Mouse (Mus musculus): ENCODE measurements around the gene Kptn. TPM values are rescaled to one million over a fixed set of nuclear protein-coding genes. Genes with fewer than 3 reads are reported as not detected.

Kptn gene
- polyA plus RNA-seq, 1 experiment from 2014 or later, result 28.8 TPM

DNA sequence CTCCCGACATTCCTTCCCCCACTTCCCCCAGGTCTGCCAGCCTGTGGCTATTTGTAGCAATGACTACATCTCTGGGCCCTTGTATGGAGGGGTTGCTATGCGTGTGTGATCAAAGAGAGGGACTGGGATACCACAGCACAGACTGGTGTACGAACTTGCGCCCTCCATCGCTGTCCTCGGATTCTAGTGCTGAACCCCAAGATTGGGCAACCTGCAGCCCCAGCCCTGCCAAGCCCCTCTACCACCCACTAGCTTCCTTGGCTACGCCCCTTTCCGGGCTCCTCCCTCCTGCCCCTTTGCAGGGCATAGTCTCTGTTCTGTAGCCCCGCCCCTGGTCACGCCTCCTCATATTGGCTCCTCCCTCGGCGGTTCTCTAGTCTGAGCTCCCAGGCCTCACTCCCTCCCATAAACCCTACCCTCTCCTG, 9.7 kb downstream of the Kptn start, which contains the start of gene Slc8a2:
Gene Slc8a2 (plus strand): TSS at position 406 of the 425 bp plus-strand sequence.
- peaks cover 47% of the 10 kb centered on the region for H3K4me1 ChIP-seq
- WGBS, result 2% methylated on average over 12 of the region's 12 CpGs

DNA sequence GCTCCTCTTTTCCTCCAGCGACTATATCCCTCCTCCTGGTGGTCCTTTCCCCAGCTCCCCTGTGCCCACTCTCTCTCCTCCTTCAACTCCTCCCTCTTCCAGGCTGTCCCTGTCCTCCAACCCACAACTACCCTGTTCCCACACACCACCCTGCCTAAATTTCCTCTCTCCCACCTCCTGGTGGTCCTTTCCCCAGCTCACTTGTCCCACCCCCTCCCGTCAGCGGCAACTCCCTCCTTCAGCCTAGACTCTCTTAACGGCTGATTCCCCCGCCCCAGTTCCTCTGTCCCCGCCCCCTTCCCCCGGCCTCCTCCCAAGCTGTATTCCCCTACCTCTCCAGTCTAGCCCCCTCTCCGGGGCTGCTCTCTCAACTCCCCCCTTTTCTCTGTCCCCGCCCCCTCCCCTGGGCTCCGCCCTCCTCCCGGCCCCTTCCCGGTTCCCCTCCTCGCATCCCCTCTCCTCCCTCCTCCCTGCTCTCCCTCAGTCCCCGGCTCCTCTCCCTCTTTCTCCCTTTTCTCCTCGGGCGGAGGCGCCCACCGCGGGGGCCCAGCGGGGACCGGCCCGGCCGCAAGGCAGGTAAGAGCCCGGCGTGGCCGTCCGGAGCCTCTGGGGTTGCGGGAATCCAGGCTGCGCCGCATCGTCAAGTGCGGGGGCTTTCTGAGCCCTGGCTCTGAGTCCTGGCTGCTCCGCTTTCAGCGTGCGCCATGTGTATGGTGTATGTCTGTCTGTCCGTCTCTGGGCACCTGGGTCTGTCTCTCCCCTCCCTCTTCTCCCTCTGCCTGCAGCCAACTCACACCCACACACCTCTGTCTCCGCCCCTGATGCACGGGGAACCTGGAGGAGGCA, 10.4 kb downstream of the Kptn start:
- under 1% methylated on average over 38 of the region's 38 CpGs for WGBS
- peak overlapping the region; percentile 91 for H3K27ac ChIP-seq (replicated peaks)
- H3K4me3 ChIP-seq, result peak overlapping the region; percentile 86
- no peaks in the 10 kb centered on the region for H3K9me3 ChIP-seq (replicated peaks)
- DNase-seq (ENCODE audit: low spot score), result peak; percentile 89
- H3K4me1 ChIP-seq, result peaks cover 49% of the 10 kb centered on the region
- peaks cover 16% of the 10 kb centered on the region for H3K36me3 ChIP-seq
- peaks cover 19% of the 10 kb centered on the region for H3K27me3 ChIP-seq (ENCODE audit: low read depth, poor library complexity, severe bottlenecking)

More for the DNA sequence above, 9.7 kb downstream of the Kptn start, which contains the start of gene Slc8a2:
- no peaks in the 10 kb centered on the region for H3K9me3 ChIP-seq (replicated peaks)
- peaks cover 14% of the 10 kb centered on the region for H3K36me3 ChIP-seq
- H3K4me3 ChIP-seq, result peak within 1 kb of the TSS; percentile 86
- peaks cover 19% of the 10 kb centered on the region for H3K27me3 ChIP-seq (ENCODE audit: low read depth, poor library complexity, severe bottlenecking)
- H3K27ac ChIP-seq (replicated peaks), result peak within 1 kb of the TSS; percentile 91
- DNase-seq (ENCODE audit: low spot score), result peak; percentile 87

DNA sequence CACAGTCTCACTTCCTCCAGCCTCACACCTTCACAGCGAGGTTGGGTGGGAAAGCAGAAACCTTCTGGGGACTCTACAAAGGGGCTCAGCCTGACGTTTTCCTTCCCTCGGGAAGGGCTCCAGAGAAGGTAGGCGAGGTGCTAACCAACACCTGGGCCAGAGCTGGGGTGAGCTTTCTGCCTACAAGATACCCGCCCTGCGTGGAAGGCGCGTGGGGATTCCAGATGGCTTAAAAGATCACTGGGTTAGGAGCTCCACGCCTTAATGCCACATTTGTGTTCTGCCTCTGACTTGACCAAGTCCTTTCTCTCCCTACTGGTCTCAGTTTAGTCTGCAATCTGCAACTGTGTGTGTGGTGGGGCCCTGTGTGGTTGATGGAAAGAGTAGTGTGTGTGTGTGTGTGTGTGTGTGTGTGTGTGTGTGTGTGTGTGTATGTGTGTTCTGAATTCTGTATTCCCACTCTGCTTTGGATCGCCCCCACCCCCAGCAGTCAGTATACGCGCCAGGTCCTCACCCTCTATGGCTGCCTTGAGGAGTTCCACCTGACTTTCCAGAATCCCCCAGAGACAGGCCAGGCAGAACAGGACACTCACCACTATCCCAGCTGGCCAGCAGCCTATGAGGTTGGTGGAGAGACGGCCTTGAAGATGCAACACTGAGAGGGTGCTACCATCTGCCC, 11.4 kb downstream of the Kptn start:
- Histone ChIP-seq H3K4me1 (peaks cover 49% of the 10 kb centered on the region), H3K27me3 (ENCODE audit: low read depth, poor library complexity, severe bottlenecking) (peaks cover 19% of the 10 kb centered on the region), H3K9me3 (replicated peaks) (no peaks in the 10 kb centered on the region), H3K27ac (replicated peaks) (peak overlapping the region; percentile 14), H3K4me3 (peak overlapping the region; percentile 86), H3K36me3 (peaks cover 13% of the 10 kb centered on the region; the same call in 1 of the 2 replicates)
- DNase-seq (ENCODE audit: low spot score), result no peak
- WGBS, result 43% methylated on average over 13 of the region's 13 CpGs

DNA sequence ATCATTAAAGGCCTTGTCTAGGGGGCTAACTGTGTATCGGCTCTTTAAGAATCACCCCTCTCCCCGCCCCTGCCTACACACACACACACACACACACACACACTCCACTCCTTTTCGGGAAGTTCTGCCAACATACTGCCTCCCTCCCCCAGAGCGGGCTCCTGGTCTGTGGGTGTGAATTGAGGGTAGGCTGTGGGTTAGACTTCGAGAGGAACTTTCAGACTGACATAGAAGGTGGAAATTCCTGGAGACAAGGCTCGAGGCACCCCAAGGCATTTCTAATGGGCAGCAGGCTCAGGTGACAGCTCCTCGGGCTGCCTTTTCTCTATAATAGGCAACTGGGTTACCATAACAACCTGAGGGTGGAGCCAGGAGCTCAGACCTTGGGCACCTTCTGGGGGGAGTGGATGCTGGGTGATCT, 12.5 kb downstream of the Kptn start:
- Histone ChIP-seq H3K27ac (replicated peaks) (no peak overlapping the region), H3K27me3 (ENCODE audit: low read depth, poor library complexity, severe bottlenecking) (peaks cover 19% of the 10 kb centered on the region), H3K36me3 (peaks cover 9% of the 10 kb centered on the region; the same call in 1 of the 2 replicates), H3K4me1 (peaks cover 49% of the 10 kb centered on the region), H3K4me3 (peak overlapping the region; percentile 21; the same call in 1 of the 2 replicates), H3K9me3 (replicated peaks) (no peaks in the 10 kb centered on the region)
- WGBS, result 22% methylated on average over 7 of the region's 7 CpGs
- DNase-seq (ENCODE audit: low spot score), result no peak

DNA sequence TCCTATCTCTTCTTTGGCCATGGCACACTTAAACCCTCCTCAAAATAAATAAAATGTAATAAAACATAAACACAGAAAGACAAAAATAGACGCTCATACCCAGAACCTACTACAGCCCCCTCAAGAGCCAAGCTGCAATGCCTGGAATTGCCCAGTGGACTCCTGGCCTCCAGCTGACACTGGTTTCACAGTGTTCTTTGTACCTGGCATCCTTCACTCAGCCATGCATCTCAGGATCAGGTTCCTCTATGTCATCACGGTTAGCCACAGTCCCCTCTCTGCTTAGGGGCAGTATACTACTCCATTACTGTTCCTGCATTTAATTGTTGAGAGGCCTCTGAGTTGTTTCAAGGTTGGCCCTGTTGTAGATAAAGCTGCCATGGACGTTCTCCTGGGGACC, 13.2 kb downstream of the Kptn start:
- DNase-seq (ENCODE audit: low spot score), result no peak
- Histone ChIP-seq H3K4me1 (peaks cover 49% of the 10 kb centered on the region), H3K9me3 (replicated peaks) (no peaks in the 10 kb centered on the region), H3K27me3 (ENCODE audit: low read depth, poor library complexity, severe bottlenecking) (peaks cover 19% of the 10 kb centered on the region), H3K36me3 (peaks cover 6% of the 10 kb centered on the region; the same call in 1 of the 2 replicates), H3K4me3 (no peak overlapping the region), H3K27ac (replicated peaks) (no peak overlapping the region)
- WGBS, result 83% methylated on average over 3 of the region's 3 CpGs

DNA sequence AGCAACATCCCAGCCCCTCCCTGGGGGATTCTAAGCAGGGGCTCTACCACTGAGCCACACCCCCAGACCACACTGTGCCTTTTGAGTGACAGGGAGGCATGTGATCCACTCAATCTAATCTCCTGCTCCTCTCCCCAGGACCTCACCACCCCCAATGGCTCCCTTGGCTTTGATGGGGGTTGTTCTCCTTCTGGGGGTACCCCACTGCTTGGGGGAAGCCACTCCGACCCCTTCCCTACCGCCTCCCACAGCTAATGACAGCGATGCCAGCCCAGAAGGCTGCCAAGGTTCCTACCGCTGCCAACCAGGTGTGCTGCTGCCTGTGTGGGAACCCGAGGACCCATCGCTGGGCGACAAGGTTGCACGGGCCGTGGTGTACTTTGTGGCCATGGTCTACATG, 14.0 kb downstream of the Kptn start:
- no peak for DNase-seq (ENCODE audit: low spot score)
- peaks cover 19% of the 10 kb centered on the region for H3K27me3 ChIP-seq (ENCODE audit: low read depth, poor library complexity, severe bottlenecking)
- H3K4me1 ChIP-seq, result peaks cover 49% of the 10 kb centered on the region
- WGBS, result 90% methylated on average over 9 of the region's 9 CpGs
- no peak overlapping the region for H3K4me3 ChIP-seq
- H3K27ac ChIP-seq (replicated peaks), result no peak overlapping the region
- H3K9me3 ChIP-seq (replicated peaks), result no peaks in the 10 kb centered on the region
- H3K36me3 ChIP-seq, result peaks cover 6% of the 10 kb centered on the region; the same call in 1 of the 2 replicates

DNA sequence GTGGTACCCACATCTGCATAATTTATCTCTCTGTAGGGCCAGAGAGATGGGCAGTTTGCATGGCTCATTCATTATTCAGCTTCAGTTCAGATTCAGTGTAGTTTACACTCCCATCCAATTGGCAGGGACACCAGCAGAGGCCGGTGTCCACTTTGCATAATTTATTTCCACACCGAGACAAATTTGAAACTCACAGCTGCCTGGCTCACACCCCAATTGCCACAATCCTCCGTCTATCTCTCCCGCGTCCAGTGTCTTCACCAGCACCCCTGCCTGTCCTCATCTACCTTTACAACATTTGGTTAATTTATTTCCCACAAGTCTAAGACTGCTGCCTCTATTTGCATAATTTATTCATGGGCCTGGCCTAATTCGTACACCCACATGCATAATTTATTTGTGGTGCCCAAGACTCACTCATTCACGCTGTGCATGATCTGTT, 15.3 kb downstream of the Kptn start:
- Histone ChIP-seq H3K4me3 (no peak overlapping the region), H3K36me3 (peaks cover 6% of the 10 kb centered on the region; the same call in 1 of the 2 replicates), H3K27me3 (ENCODE audit: low read depth, poor library complexity, severe bottlenecking) (peaks cover 19% of the 10 kb centered on the region), H3K27ac (replicated peaks) (no peak overlapping the region), H3K9me3 (replicated peaks) (no peaks in the 10 kb centered on the region), H3K4me1 (peaks cover 36% of the 10 kb centered on the region)
- no peak for DNase-seq (ENCODE audit: low spot score)
- 77% methylated on average over 7 of the region's 7 CpGs for WGBS

DNA sequence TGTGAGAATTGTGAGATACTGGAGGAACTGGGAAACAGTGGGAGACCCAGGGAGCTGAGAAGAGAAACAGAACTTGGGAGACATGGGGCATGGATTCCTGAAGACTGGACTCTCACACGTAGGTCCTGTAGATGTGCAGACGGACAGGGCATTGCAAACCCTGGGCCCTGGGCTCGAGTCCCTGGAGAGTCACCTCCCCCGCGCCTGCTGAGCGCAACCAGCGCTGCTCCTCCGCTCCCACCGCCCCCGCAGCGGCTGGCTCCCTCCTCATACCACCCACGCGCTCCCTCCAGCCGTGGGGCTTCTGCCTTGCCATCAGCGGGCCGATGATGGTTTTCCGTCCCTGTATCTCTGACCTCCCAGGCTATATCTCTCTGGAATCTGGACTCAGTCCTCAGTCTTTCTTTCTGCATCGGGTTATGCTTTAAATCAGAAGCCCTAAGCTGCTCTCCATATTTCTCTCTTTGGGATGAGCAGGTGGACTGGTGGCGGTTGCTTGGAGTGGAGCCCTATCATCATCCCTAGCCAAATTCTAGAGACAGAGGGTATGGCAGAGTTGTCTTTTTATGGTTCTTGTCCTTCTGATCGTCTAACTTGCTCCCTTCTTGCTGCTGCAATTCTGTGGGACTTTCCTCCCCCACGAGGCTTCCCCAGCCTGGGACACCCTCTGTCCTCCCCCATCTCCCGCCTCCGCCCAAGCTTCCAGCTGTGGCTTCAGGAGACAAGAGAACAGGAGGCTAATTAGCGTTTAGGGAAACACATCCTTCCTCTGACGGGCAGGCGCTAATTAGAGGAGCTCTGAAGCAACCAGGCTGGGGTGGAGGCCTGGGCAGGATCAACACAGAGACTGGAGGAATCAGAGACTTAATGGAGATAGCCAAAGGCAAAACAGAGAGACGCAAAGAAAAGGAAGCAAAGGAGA, 27.1 kb downstream of the Kptn start:
- Histone ChIP-seq H3K9me3 (replicated peaks) (no peaks in the 10 kb centered on the region), H3K27ac (replicated peaks) (no peak overlapping the region), H3K36me3 (peaks cover 9% of the 10 kb centered on the region), H3K4me1 (no peaks in the 10 kb centered on the region), H3K27me3 (ENCODE audit: low read depth, poor library complexity, severe bottlenecking) (peaks cover 15% of the 10 kb centered on the region), H3K4me3 (no peak overlapping the region)
- DNase-seq (ENCODE audit: low spot score), result no peak
- 32% methylated on average over 26 of the region's 27 CpGs for WGBS

DNA sequence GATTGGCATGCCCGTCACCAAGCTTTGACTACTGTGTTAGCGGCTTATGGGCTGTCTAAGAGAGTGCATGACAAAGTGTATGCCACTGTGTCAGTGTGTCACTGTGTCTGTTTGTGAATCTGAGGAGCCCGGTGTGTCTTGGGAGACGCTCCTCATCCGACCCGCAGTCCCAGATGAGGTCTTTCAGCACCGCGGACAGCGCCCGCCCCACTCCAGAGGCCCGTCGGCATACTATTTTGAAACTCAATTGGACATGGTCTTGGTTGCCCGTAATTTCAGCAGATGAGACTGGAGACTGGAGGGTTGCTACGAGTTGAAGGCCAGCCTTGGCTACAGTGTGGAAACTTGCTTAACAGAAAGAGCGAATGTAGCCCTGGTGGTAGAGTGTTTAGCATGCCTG, 27.9 kb downstream of the Kptn start:
- H3K4me3 ChIP-seq, result no peak overlapping the region
- no peaks in the 10 kb centered on the region for H3K9me3 ChIP-seq (replicated peaks)
- DNase-seq (ENCODE audit: low spot score), result peak; percentile 59
- WGBS, result 15% methylated on average over 15 of the region's 15 CpGs
- no peaks in the 10 kb centered on the region for H3K4me1 ChIP-seq
- peaks cover 9% of the 10 kb centered on the region for H3K36me3 ChIP-seq
- H3K27ac ChIP-seq (replicated peaks), result no peak overlapping the region
- H3K27me3 ChIP-seq (ENCODE audit: low read depth, poor library complexity, severe bottlenecking), result peaks cover 15% of the 10 kb centered on the region

DNA sequence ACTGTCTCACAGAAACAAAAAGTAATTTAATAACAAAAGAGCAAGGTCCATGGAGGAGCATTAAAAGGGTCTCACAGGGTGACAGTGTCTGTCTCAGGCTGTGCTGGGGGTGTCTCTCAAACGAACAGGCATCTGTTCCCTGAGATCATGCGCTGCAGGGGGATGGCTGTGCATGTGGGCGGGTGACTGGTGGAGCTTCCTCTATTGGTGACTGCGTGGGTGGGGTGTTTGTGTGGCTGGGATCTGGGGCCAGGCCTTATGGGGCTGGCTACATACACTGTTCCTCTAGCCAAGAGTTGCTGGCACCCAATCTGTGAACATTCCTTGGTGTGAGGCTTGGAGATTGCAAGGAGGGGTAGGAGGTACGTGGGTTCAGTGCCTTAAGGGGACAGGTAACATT, 29.5 kb downstream of the Kptn start:
- WGBS, result 74% methylated on average over 5 of the region's 5 CpGs
- no peak overlapping the region for H3K4me3 ChIP-seq
- peaks cover 15% of the 10 kb centered on the region for H3K27me3 ChIP-seq (ENCODE audit: low read depth, poor library complexity, severe bottlenecking)
- H3K27ac ChIP-seq (replicated peaks), result no peak overlapping the region
- no peaks in the 10 kb centered on the region for H3K9me3 ChIP-seq (replicated peaks)
- H3K4me1 ChIP-seq, result no peaks in the 10 kb centered on the region
- H3K36me3 ChIP-seq, result peaks cover 9% of the 10 kb centered on the region
- no peak for DNase-seq (ENCODE audit: low spot score)

DNA sequence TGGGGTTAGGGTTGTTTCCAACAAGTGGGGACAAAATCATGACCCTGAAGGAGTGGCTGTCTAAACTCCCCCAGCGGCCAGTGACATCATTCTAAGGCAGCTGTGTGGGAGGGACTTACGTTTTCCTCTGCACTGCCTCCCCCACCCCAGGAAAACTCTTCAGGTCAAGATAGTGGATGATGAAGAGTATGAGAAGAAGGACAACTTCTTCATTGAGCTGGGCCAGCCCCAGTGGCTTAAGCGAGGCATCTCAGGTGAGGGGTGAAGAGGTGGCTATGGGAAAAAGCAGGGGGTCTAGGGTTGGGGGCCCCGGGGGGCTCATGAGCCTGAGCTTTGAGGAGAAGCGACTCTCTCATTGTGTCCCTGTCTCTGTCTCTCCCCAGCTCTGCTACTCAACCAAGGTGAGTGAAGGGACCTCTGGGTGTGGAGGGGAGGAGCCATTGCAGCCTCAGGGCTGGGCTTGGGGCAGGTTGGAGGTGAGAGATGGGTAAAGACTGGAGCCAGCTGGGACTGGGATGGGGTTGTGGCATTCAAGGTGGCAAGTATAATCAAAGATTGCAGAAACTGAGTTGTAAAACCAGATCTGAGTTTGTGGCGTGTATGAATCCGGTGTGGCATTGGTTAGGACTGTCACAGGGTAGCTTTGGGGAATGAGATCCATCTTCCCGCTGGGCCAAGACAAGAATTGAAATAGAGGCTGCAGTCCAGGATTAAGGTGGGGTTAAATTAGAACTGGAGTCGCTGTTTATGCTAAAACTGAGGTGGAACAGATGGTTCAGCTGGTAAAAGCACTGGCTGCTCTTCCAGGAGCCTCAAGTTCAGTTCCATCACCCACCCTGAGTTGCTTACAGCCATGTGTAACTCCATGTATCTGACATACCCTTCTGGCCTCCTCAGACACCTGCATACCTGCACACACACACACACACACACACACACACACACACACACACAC, 30.8 kb downstream of the Kptn start:
- Histone ChIP-seq H3K9me3 (replicated peaks) (no peaks in the 10 kb centered on the region), H3K4me3 (no peak overlapping the region), H3K27ac (replicated peaks) (no peak overlapping the region), H3K27me3 (ENCODE audit: low read depth, poor library complexity, severe bottlenecking) (peaks cover 15% of the 10 kb centered on the region), H3K36me3 (no peaks in the 10 kb centered on the region), H3K4me1 (no peaks in the 10 kb centered on the region)
- DNase-seq (ENCODE audit: low spot score), result no peak
- WGBS, result 81% methylated on average over 9 of the region's 9 CpGs
